Mouse (Mus musculus) c-Kit-positive CD71-positive TER-119-negative erythroid progenitor cells, embryonic 14.5 days (primary cell): Measurements from ENCODE around the gene Olfr361.
"Not testable (repeated sequence)": the region's sequence is repeated elsewhere in the genome, so short reads cannot be mapped to it uniquely, and the experiment has no call there.

Experiments
- DNase-seq: peaks from one replicate; pipeline ENCODE4 v3.0.0-alpha.2; 2013; ENCODE audit warnings: low read depth

Gene Olfr361

GRCm38 (mm10) chr2:37089190-37089589 lies at the start of gene Olfr361:
Gene Olfr361 (minus strand): TSS chr2:37089290.
- not testable (repeated sequence) for DNase-seq

- no peak for DNase-seq
Observed at GRCm38 (mm10) chr2:37117810-37118209, 28.7 kb upstream of the Olfr361 start, which contains the start of gene Olfr362. Gene Olfr362 (minus strand): TSS chr2:37117910.

GRCm38 (mm10) chr2:37065446-37065845 lies 23.6 kb downstream of the Olfr361 start, which contains the start of gene Olfr360:
Gene Olfr360 (plus strand): TSS chr2:37065746.
- DNase-seq, result no peak
